ENCODE assay signal across 9 mouse cellular contexts in the genomic region with DNA sequence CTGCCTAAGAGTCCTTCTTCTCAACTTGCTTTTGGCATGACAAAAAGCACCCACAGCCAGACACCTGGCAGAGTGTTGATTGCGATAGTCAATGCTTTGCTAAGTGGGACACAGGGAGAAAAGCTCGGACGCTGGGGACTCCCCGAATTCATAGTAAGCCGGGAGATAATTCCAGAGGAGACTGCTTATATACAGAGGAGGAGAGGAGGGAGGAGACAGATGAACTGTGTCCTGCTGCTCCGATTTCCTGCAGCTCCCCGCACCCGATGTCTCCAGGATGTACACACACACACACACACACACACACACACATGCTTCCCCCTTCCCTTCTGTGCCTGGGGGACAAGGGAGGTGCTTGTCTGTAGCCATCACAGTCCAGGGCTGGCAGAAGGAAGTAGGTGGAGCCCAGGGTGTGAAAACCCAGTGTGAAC. TPM values are rescaled to one million over a fixed set of nuclear protein-coding genes. Genes with fewer than 3 reads are reported as not detected.
DNase-seq lines count a peak whose midpoint lies in the region; ATAC-seq and TF ChIP-seq lines count a peak whose summit lies in the region.
"Had no signal": no experiment of that assay in that cellular context is flagged by ENCODE, and none has a peak within 500 bp of the region (broad histone marks: within the 10 kb centered on the region; RNA-seq: fewer than 3 reads in every experiment).

No protein-coding gene starts in this region.

- no peak for TF ChIP-seq CTCF in liver, adult 2 months (IDR thresholded peaks at IDR 0.05; ENCODE audit: low read depth, low read length)

- no peak for TF ChIP-seq POLR2A in liver, adult 2 months (IDR thresholded peaks at IDR 0.05; ENCODE audit: extremely low read depth, insufficient read depth, low read length)

- no peak for ATAC-seq in forebrain, embryonic 16.5 days
- ATAC-seq in hindbrain, embryonic 11.5 days (ENCODE audit: low FRiP score) = no peak

- H3K36me3 ChIP-seq in forebrain, embryonic 16.5 days (ENCODE audit: control insufficient read depth, insufficient read depth) = no peaks in the 10 kb centered on the region
- no peaks in the 10 kb centered on the region for H3K36me3 ChIP-seq in hindbrain, embryonic 11.5 days (ENCODE audit: control insufficient read depth, insufficient read depth, low read length)
- H3K36me3 ChIP-seq in liver, adult 2 months (ENCODE audit: control insufficient read depth, insufficient read depth, low read length) = no peaks in the 10 kb centered on the region

- H3K4me1 ChIP-seq in forebrain, embryonic 16.5 days (replicated peaks; ENCODE audit: control insufficient read depth, insufficient read depth, low read length) = peaks cover 38% of the 10 kb centered on the region
- H3K4me1 ChIP-seq in hindbrain, embryonic 11.5 days (replicated peaks; ENCODE audit: control insufficient read depth, insufficient read depth, low read length) = peaks cover 22% of the 10 kb centered on the region
- H3K4me1 ChIP-seq in liver, adult 2 months (ENCODE audit: control insufficient read depth, insufficient read depth, low read length) = peaks cover 13% of the 10 kb centered on the region; the same call in 1 of the 2 replicates

- DNase-seq in gastrocnemius, adult 18-20 months (ENCODE audit: low spot score) = peak; percentile 85
- DNase-seq in gastrocnemius, postnatal 10 days = no peak
- DNase-seq in hindbrain, embryonic 11.5 days (ENCODE audit: low spot score) = peak; percentile 25
- peak; percentile 17 for DNase-seq in liver, adult 2 months (ENCODE audit: extremely low read depth, low read depth, low spot score)
- DNase-seq in naive thymus-derived CD4-positive, alpha-beta T cell, adult 2 months (ENCODE audit: low read depth) = peak; percentile 39
- no peak for DNase-seq in testis, postnatal 10 days (ENCODE audit: low spot score)
- no peak for DNase-seq in spleen, postnatal 4 days (ENCODE audit: low spot score in 2 of 2)

- no peaks in the 10 kb centered on the region for H3K79me2 ChIP-seq in liver, adult 2 months (ENCODE audit: control insufficient read depth, insufficient read depth, low read length)

- H3K27me3 ChIP-seq in forebrain, embryonic 16.5 days (replicated peaks; ENCODE audit: control insufficient read depth, insufficient read depth, low read length) = no peaks in the 10 kb centered on the region
- no peaks in the 10 kb centered on the region; the same call in 1 of the 2 replicates for H3K27me3 ChIP-seq in hindbrain, embryonic 11.5 days (ENCODE audit: control insufficient read depth, insufficient read depth, low read length)
- no peaks in the 10 kb centered on the region for H3K27me3 ChIP-seq in liver, adult 2 months (ENCODE audit: control insufficient read depth, insufficient read depth, low read length)

- H3K27ac ChIP-seq in forebrain, embryonic 16.5 days (ENCODE audit: low read length) = 0 out of 2 replicates have a peak overlapping the region, but pooled peaks have one; percentile 27
- H3K27ac ChIP-seq in hindbrain, embryonic 11.5 days (ENCODE audit: low read depth, low read length) = peak overlapping the region; percentile 54
- peak overlapping the region; percentile 3 for H3K27ac ChIP-seq in liver, adult 2 months (replicated peaks; ENCODE audit: insufficient read depth, low read depth, low read length)

- 28% methylated on average over 8 of the region's 8 CpGs for whole genome bisulfite sequencing in forebrain, embryonic 16.5 days
- WGBS in hindbrain, embryonic 11.5 days = 60% methylated on average over 8 of the region's 8 CpGs
- WGBS in liver, adult 2 months = 51% methylated on average over 8 of the region's 8 CpGs

- H3K4me2 ChIP-seq in forebrain, embryonic 16.5 days (ENCODE audit: low read length) = no peak overlapping the region
- no peak overlapping the region for H3K4me2 ChIP-seq in hindbrain, embryonic 11.5 days (replicated peaks; ENCODE audit: low read depth, low read length)

- no peak overlapping the region; the same call in 1 of the 2 replicates for H3K9ac ChIP-seq in forebrain, embryonic 16.5 days (replicated peaks; ENCODE audit: low read depth, low read length)
- no peak overlapping the region for H3K9ac ChIP-seq in hindbrain, embryonic 11.5 days (ENCODE audit: low read depth, low read length)
- H3K9ac ChIP-seq in liver, adult 2 months (ENCODE audit: low read depth, low read length) = no peak overlapping the region

- H3K4me3 ChIP-seq in forebrain, embryonic 16.5 days (replicated peaks; ENCODE audit: low read length) = no peak overlapping the region
- no peak overlapping the region for H3K4me3 ChIP-seq in hindbrain, embryonic 11.5 days (ENCODE audit: low read depth, low read length)
- no peak overlapping the region for H3K4me3 ChIP-seq in liver, adult 2 months (ENCODE audit: insufficient read depth, low read depth, low read length)
- H3K4me3 ChIP-seq: erythroblast, embryonic 14.5 days had no signal

- no peaks in the 10 kb centered on the region for H3K9me3 ChIP-seq in forebrain, embryonic 16.5 days (ENCODE audit: control insufficient read depth, low read length)
- no peaks in the 10 kb centered on the region for H3K9me3 ChIP-seq in hindbrain, embryonic 11.5 days (ENCODE audit: control insufficient read depth, low read length)

RNA-seq across cellular contexts. Expression of a gene that starts 17.0 kb away (rescaled TPM):
- 100 to 1,000 TPM in 1 of 2 experiments, 10 to 100 TPM in 1; 95.6 to 121 TPM for total RNA-seq in gastrocnemius, adult 18-20 months (2021)
- 10 to 100 TPM; 50.5 to 60.6 TPM for total RNA-seq in gastrocnemius, postnatal 10 days (2021)
- 36.0 and 40.3 TPM in 2 replicates for polyA plus RNA-seq in forebrain, embryonic 16.5 days (2015; fragmentation: Nextera tagmentation; extraction: Ambion mirVana)
- 17.6 TPM in 2 replicates for polyA plus RNA-seq in hindbrain, embryonic 11.5 days (2014; fragmentation: Nextera tagmentation; extraction: Ambion mirVana)
- 0.87 and 1.5 TPM in 2 replicates for total RNA-seq in liver, adult 2 months (2014; rRNA removed)
- 1.1 and 1.7 TPM in 2 replicates for polyA plus RNA-seq in liver, adult 2 months (2012; rRNA removed)

RNA-seq across cellular contexts. Expression of a gene that starts 46.8 kb away (rescaled TPM):
- total RNA-seq in gastrocnemius, adult 18-20 months (2021) = 10 to 100 TPM; 84.6 to 89.9 TPM
- 10 to 100 TPM; 44.0 to 46.4 TPM for total RNA-seq in gastrocnemius, postnatal 10 days (2021)
- polyA plus RNA-seq in forebrain, embryonic 16.5 days (2015; fragmentation: Nextera tagmentation; extraction: Ambion mirVana) = 59.7 and 68.1 TPM in 2 replicates
- polyA plus RNA-seq in hindbrain, embryonic 11.5 days (2014; fragmentation: Nextera tagmentation; extraction: Ambion mirVana) = 77.7 and 80.7 TPM in 2 replicates
- 5.8 and 6.6 TPM in 2 replicates for total RNA-seq in liver, adult 2 months (2014; rRNA removed)
- polyA plus RNA-seq in liver, adult 2 months (2012; rRNA removed) = 3.6 and 3.8 TPM in 2 replicates

Comparison
In these comparisons a context has a peak if more than half of its experiments do, and no peak if none do; other contexts are left out.
1. DNase-seq: peak in gastrocnemius, adult 18-20 months (single experiment), hindbrain, embryonic 11.5 days (single experiment), liver, adult 2 months (single experiment) and naive thymus-derived CD4-positive, alpha-beta T cell, adult 2 months (single experiment); none in gastrocnemius, postnatal 10 days (single experiment), testis, postnatal 10 days (single experiment) and spleen, postnatal 4 days (0 of 2).
2. H3K27ac ChIP-seq: peak in every context shown above with its lines; median percentile 54 in hindbrain, embryonic 11.5 days; 27 in forebrain, embryonic 16.5 days; 3 in liver, adult 2 months.
3. RNA of a gene that starts 17.0 kb away (total RNA-seq): 95.6 to 121 TPM in gastrocnemius, adult 18-20 months and 50.5 to 60.6 TPM in gastrocnemius, postnatal 10 days; 0.87 to 1.5 TPM in liver, adult 2 months; every median in the first group is over 10 times any median in the second.